Mouse (Mus musculus) heart, postnatal 0 days (tissue): ENCODE measurements around the gene Dnajc17.

Experiments
- CTCF ChIP-seq: IDR thresholded peaks from 2 replicates; pipeline ENCODE4 v1.5.1; 2016; ENCODE audit warnings: antibody characterized with exemption, control low read depth, low read depth
- EP300 ChIP-seq: IDR thresholded peaks from 2 replicates; pipeline ENCODE4 v1.6.1; 2016; ENCODE audit warnings: antibody characterized with exemption, low read depth

DNA sequence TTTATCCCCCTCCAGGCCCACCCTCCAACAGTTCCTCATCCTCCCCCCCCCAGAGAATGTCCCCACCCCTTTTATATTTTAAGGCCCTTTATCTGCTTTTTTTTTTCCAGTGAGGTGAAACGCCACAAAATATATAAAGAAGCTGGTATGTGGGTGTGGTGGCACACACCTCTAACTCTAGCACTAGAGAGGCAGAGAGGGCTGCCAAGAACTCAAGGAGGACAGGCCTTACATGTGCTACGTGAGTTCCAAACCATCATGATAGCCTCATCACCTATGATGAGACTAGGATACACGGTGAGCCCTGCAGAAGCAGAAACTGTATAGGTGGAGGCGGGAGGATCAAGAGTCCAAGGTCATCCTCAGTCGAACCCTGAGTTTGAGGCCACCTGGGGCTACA is 17.6 kb downstream of the Dnajc17 start:
- no peak for TF ChIP-seq EP300
- TF ChIP-seq CTCF, result no peak
